In the genomic region with DNA sequence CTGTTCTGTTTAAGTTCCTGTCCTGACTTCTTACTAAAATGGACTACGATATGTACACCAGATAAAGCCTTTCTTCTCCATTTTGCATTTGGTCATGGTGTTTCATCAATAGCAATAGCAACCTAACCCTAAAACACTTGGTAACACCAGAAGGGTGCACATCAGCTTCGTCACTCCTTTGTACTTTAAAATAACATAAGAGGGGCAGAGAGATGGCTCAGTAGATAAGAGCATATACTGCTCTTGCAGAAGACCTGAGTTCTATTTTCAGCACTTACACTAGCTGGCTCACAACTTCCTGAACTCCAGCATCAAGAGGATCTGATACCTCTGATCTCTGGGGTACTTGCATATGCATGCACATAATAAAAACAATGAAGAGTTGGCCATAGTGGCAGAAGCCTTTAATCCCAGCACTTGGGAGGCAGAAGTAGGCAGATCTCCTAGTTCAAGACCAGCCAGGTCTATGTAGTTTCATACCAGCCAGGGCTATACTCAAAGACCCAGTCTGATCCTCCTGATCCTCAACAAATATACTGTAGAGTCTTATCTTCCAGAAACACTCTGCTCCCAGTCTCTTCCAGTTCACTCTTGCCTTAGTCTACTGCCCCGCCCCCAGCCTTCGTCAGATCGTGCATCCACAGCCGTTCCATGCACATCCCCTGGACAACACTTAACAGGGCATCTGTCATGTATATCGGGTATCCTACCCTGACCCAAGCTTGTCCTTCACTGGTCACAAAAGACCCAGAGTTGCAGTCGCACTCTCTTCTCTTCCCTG, we compare ENCODE assay signal across 21 mouse cellular contexts. TPM values are rescaled to one million over a fixed set of nuclear protein-coding genes. Genes with fewer than 3 reads are reported as not detected.
A peak's percentile ranks its signal among the peaks of the same experiment; 100 is the strongest.
DNase-seq lines count a peak whose midpoint lies in the region; ATAC-seq and TF ChIP-seq lines count a peak whose summit lies in the region.
"Had no signal": no experiment of that assay in that cellular context is flagged by ENCODE, and none has a peak within 500 bp of the region (broad histone marks: within the 10 kb centered on the region; RNA-seq: fewer than 3 reads in every experiment).

No protein-coding gene starts in this region.

- no peak for TF ChIP-seq CTCF in stomach, postnatal 0 days (IDR thresholded peaks at IDR 0.05; ENCODE audit: low read depth)

- H3K27me3 ChIP-seq in stomach, embryonic 15.5 days (replicated peaks), result no peaks in the 10 kb centered on the region
- no peaks in the 10 kb centered on the region for H3K27me3 ChIP-seq in stomach, postnatal 0 days (ENCODE audit: control insufficient read depth, insufficient read depth, low read length)
- no peaks in the 10 kb centered on the region for H3K27me3 ChIP-seq in liver, embryonic 13.5 days
- no peaks in the 10 kb centered on the region for H3K27me3 ChIP-seq in hindbrain, embryonic 16.5 days (replicated peaks; ENCODE audit: control insufficient read depth, insufficient read depth, low read length)
- H3K27me3 ChIP-seq: midbrain, embryonic 13.5 days had no signal

- WGBS in stomach, embryonic 15.5 days, result 78% methylated on average over 8 of the region's 8 CpGs
- WGBS in stomach, postnatal 0 days, result 74% methylated on average over 8 of the region's 8 CpGs
- WGBS in liver, embryonic 13.5 days (ENCODE audit: insufficient replicate concordance), result 38% methylated on average over 8 of the region's 8 CpGs
- 86% methylated on average over 8 of the region's 8 CpGs for WGBS in hindbrain, embryonic 16.5 days

- H3K4me1 ChIP-seq in stomach, embryonic 15.5 days, result no peaks in the 10 kb centered on the region
- H3K4me1 ChIP-seq in stomach, postnatal 0 days (replicated peaks; ENCODE audit: control insufficient read depth, insufficient read depth), result no peaks in the 10 kb centered on the region
- peaks cover 53% of the 10 kb centered on the region for H3K4me1 ChIP-seq in liver, embryonic 13.5 days (replicated peaks)
- H3K4me1 ChIP-seq in hindbrain, embryonic 16.5 days (ENCODE audit: control insufficient read depth, insufficient read depth, low read depth, low read length), result no peaks in the 10 kb centered on the region
- H3K4me1 ChIP-seq: hindbrain, embryonic 10.5 days; midbrain, embryonic 13.5 days had no signal

- H3K4me2 ChIP-seq in stomach, embryonic 15.5 days, result no peak overlapping the region
- H3K4me2 ChIP-seq in stomach, postnatal 0 days (replicated peaks; ENCODE audit: low read depth), result no peak overlapping the region
- peak overlapping the region; percentile 30 for H3K4me2 ChIP-seq in liver, embryonic 13.5 days
- no peak overlapping the region for H3K4me2 ChIP-seq in hindbrain, embryonic 16.5 days (ENCODE audit: low read length)
- H3K4me2 ChIP-seq: midbrain, embryonic 13.5 days had no signal

- H3K9ac ChIP-seq in stomach, embryonic 15.5 days, result no peak overlapping the region
- no peak overlapping the region for H3K9ac ChIP-seq in stomach, postnatal 0 days (ENCODE audit: low read length)
- H3K9ac ChIP-seq in liver, embryonic 13.5 days, result no peak overlapping the region; the same call in 1 of the 2 replicates
- H3K9ac ChIP-seq in hindbrain, embryonic 16.5 days (ENCODE audit: low read depth, low read length), result no peak overlapping the region
- H3K9ac ChIP-seq: midbrain, embryonic 13.5 days had no signal

- H3K4me3 ChIP-seq in stomach, embryonic 15.5 days (replicated peaks), result no peak overlapping the region
- no peak overlapping the region for H3K4me3 ChIP-seq in stomach, postnatal 0 days (ENCODE audit: low read depth, low read length)
- H3K4me3 ChIP-seq in liver, embryonic 13.5 days (replicated peaks), result no peak overlapping the region
- no peak overlapping the region for H3K4me3 ChIP-seq in hindbrain, embryonic 16.5 days (ENCODE audit: low read length)
- H3K4me3 ChIP-seq: hindbrain, embryonic 10.5 days; midbrain, embryonic 13.5 days; myocyte had no signal

- no peak overlapping the region for H3K27ac ChIP-seq in stomach, embryonic 15.5 days
- no peak overlapping the region for H3K27ac ChIP-seq in stomach, postnatal 0 days (replicated peaks)
- H3K27ac ChIP-seq in liver, embryonic 13.5 days, result peak overlapping the region; percentile 85
- no peak overlapping the region for H3K27ac ChIP-seq in hindbrain, embryonic 16.5 days (ENCODE audit: low read depth, low read length)
- H3K27ac ChIP-seq: hindbrain, embryonic 10.5 days; kidney, postnatal 0 days; midbrain, embryonic 13.5 days had no signal

- DNase-seq in stomach, postnatal 0 days (ENCODE audit: low spot score), result no peak
- DNase-seq in c-Kit-positive CD71-positive TER-119-positive erythroid progenitor cells, embryonic 14.5 days (ENCODE audit: low spot score), result peak; percentile 63
- peak; percentile 64 for DNase-seq in liver, embryonic 13.5 days
- DNase-seq in naive thymus-derived CD4-positive, alpha-beta T cell, adult 2 months (ENCODE audit: low read depth), result peak; percentile 41
- DNase-seq in layer of hippocampus, adult 8-10 months (ENCODE audit: low spot score in 2 of 2), result no peak
- DNase-seq: B cell, adult 2 months; cerebellum, postnatal 14 days; left cerebral cortex, postnatal 4 days; lung, adult 18-20 months; lung, postnatal 4 days; right cerebral cortex, adult 18-20 months had no signal

- H3K36me3 ChIP-seq in stomach, embryonic 15.5 days, result no peaks in the 10 kb centered on the region
- no peaks in the 10 kb centered on the region for H3K36me3 ChIP-seq in stomach, postnatal 0 days (ENCODE audit: control insufficient read depth, insufficient read depth, low read length)
- H3K36me3 ChIP-seq in liver, embryonic 13.5 days, result peaks cover 2% of the 10 kb centered on the region; the same call in 1 of the 2 replicates
- no peaks in the 10 kb centered on the region for H3K36me3 ChIP-seq in hindbrain, embryonic 16.5 days (ENCODE audit: control insufficient read depth, insufficient read depth, low read length)

- ATAC-seq in stomach, embryonic 15.5 days (ENCODE audit: insufficient read depth, low FRiP score, low read depth), result peak; percentile 75
- no peak for ATAC-seq in stomach, postnatal 0 days (ENCODE audit: low FRiP score, low TSS enrichment)
- peak; percentile 90 for ATAC-seq in liver, embryonic 13.5 days (ENCODE audit: low read depth)
- no peak for ATAC-seq in hindbrain, embryonic 16.5 days
- ATAC-seq: forebrain, embryonic 16.5 days; midbrain, embryonic 13.5 days had no signal

- TF ChIP-seq EP300 in stomach, postnatal 0 days (optimal IDR thresholded peaks at IDR 0.05), result no peak

- H3K9me3 ChIP-seq in stomach, embryonic 15.5 days, result no peaks in the 10 kb centered on the region
- H3K9me3 ChIP-seq in stomach, postnatal 0 days (ENCODE audit: control insufficient read depth, low read length), result no peaks in the 10 kb centered on the region
- no peaks in the 10 kb centered on the region for H3K9me3 ChIP-seq in liver, embryonic 13.5 days (replicated peaks)
- no peaks in the 10 kb centered on the region for H3K9me3 ChIP-seq in hindbrain, embryonic 16.5 days (ENCODE audit: control insufficient read depth, low read length)
- H3K9me3 ChIP-seq: hindbrain, embryonic 10.5 days; midbrain, embryonic 13.5 days had no signal

RNA-seq across cellular contexts. Expression of gene Zfp446, which starts 10.0 kb away (rescaled TPM):
- 6.9 and 8.4 TPM in 2 replicates for polyA plus RNA-seq in stomach, embryonic 15.5 days (2015; fragmentation: Nextera tagmentation; extraction: Ambion mirVana)
- polyA plus RNA-seq in stomach, postnatal 0 days (2015; fragmentation: Nextera tagmentation; extraction: Ambion mirVana), result 2.1 and 2.5 TPM in 2 replicates
- 2.9 and 3.6 TPM in 2 replicates for polyA plus RNA-seq in liver, embryonic 13.5 days (2015; fragmentation: Nextera tagmentation; extraction: Ambion mirVana)
- 11.9 and 12.4 TPM in 2 replicates for polyA plus RNA-seq in hindbrain, embryonic 16.5 days (2015; fragmentation: Nextera tagmentation; extraction: Ambion mirVana)
- total RNA-seq in layer of hippocampus, adult 8-10 months (2022), result 10 to 100 TPM in 1 of 4 experiments, 1 to 10 TPM in 3; 7.5 to 10.8 (median 8.8) TPM

RNA-seq across cellular contexts. Expression of gene Slc27a5, which starts 10.4 kb away (rescaled TPM):
- 0.64 and 1.8 TPM in 2 replicates for polyA plus RNA-seq in stomach, embryonic 15.5 days (2015; fragmentation: Nextera tagmentation; extraction: Ambion mirVana)
- 0.13 and 0.25 TPM in 2 replicates for polyA plus RNA-seq in stomach, postnatal 0 days (2015; fragmentation: Nextera tagmentation; extraction: Ambion mirVana)
- 4.5 and 4.9 TPM in 2 replicates for polyA plus RNA-seq in liver, embryonic 13.5 days (2015; fragmentation: Nextera tagmentation; extraction: Ambion mirVana)
- 0.38 and 0.46 TPM in 2 replicates for polyA plus RNA-seq in hindbrain, embryonic 16.5 days (2015; fragmentation: Nextera tagmentation; extraction: Ambion mirVana)
- under 1 TPM in 3 of 4 experiments, not detected in 1; 0.27 to 0.47 (median 0.27) TPM for total RNA-seq in layer of hippocampus, adult 8-10 months (2022)
- polyA plus RNA-seq: heart, embryonic 16.5 days; intestine, embryonic 14.5 days; myocyte; small intestine, adult 2 months had no signal

RNA-seq across cellular contexts. Expression of gene Trim28, which starts 11.3 kb away (rescaled TPM):
- polyA plus RNA-seq in stomach, embryonic 15.5 days (2015; fragmentation: Nextera tagmentation; extraction: Ambion mirVana), result 216 and 252 TPM in 2 replicates
- polyA plus RNA-seq in stomach, postnatal 0 days (2015; fragmentation: Nextera tagmentation; extraction: Ambion mirVana), result 93.7 and 105 TPM in 2 replicates
- 92.3 and 102 TPM in 2 replicates for polyA plus RNA-seq in liver, embryonic 13.5 days (2015; fragmentation: Nextera tagmentation; extraction: Ambion mirVana)
- 165 and 195 TPM in 2 replicates for polyA plus RNA-seq in hindbrain, embryonic 16.5 days (2015; fragmentation: Nextera tagmentation; extraction: Ambion mirVana)
- total RNA-seq in layer of hippocampus, adult 8-10 months (2022), result 100 to 1,000 TPM; 244 to 272 (median 252) TPM

RNA-seq across cellular contexts. Expression of gene Zfp324, which starts 22.0 kb away (rescaled TPM):
- 8.9 and 10.3 TPM in 2 replicates for polyA plus RNA-seq in stomach, embryonic 15.5 days (2015; fragmentation: Nextera tagmentation; extraction: Ambion mirVana)
- 4.4 and 4.6 TPM in 2 replicates for polyA plus RNA-seq in stomach, postnatal 0 days (2015; fragmentation: Nextera tagmentation; extraction: Ambion mirVana)
- polyA plus RNA-seq in liver, embryonic 13.5 days (2015; fragmentation: Nextera tagmentation; extraction: Ambion mirVana), result 3.3 and 3.6 TPM in 2 replicates
- polyA plus RNA-seq in hindbrain, embryonic 16.5 days (2015; fragmentation: Nextera tagmentation; extraction: Ambion mirVana), result 11.9 and 13.5 TPM in 2 replicates
- 10 to 100 TPM in 3 of 4 experiments, 1 to 10 TPM in 1; 9.5 to 11.6 (median 11.3) TPM for total RNA-seq in layer of hippocampus, adult 8-10 months (2022)

RNA-seq across cellular contexts. Expression of gene Zbtb45, which starts 22.2 kb away (rescaled TPM):
- polyA plus RNA-seq in stomach, embryonic 15.5 days (2015; fragmentation: Nextera tagmentation; extraction: Ambion mirVana), result 20.4 and 21.9 TPM in 2 replicates
- 8.5 and 9.5 TPM in 2 replicates for polyA plus RNA-seq in stomach, postnatal 0 days (2015; fragmentation: Nextera tagmentation; extraction: Ambion mirVana)
- polyA plus RNA-seq in liver, embryonic 13.5 days (2015; fragmentation: Nextera tagmentation; extraction: Ambion mirVana), result 14.4 and 17.3 TPM in 2 replicates
- 38.3 and 41.4 TPM in 2 replicates for polyA plus RNA-seq in hindbrain, embryonic 16.5 days (2015; fragmentation: Nextera tagmentation; extraction: Ambion mirVana)
- total RNA-seq in layer of hippocampus, adult 8-10 months (2022), result 10 to 100 TPM; 27.0 to 29.6 (median 29.3) TPM

Comparison
In these comparisons a context has a peak if more than half of its experiments do, and no peak if none do; other contexts are left out.
1. ATAC-seq: peak in stomach, embryonic 15.5 days (single experiment) and liver, embryonic 13.5 days (single experiment); none in stomach, postnatal 0 days (single experiment) and hindbrain, embryonic 16.5 days (single experiment).
2. DNase-seq: peak in c-Kit-positive CD71-positive TER-119-positive erythroid progenitor cells, embryonic 14.5 days (single experiment), liver, embryonic 13.5 days (single experiment) and naive thymus-derived CD4-positive, alpha-beta T cell, adult 2 months (single experiment); none in stomach, postnatal 0 days (single experiment) and layer of hippocampus, adult 8-10 months (0 of 2).